Mouse (Mus musculus): ENCODE results near the gene Acy3. TPM values are rescaled to one million over a fixed set of nuclear protein-coding genes. Genes with fewer than 3 reads are reported as not detected.

Acy3 gene
- total RNA-seq, 2 experiments from 2014 or later = 1.7 to 2.6 TPM

- DNase-seq = no peak
- Histone ChIP-seq H3K4me3 (peak overlapping the region; percentile 78), H3K27ac (peak overlapping the region; percentile 94)
- intact Hi-C loops (cut with DNase I) = no loop called here
- no peak for TF ChIP-seq CTCF (IDR thresholded peaks at IDR 0.05)
These were observed 12.9 kb downstream of the Acy3 start for GRCm38 (mm10) chr19:3999121-3999730.

- peak; percentile 96 for DNase-seq
- intact Hi-C loops (cut with DNase I) = loop anchor here (1.0 kb wide), 1 partner anchor 12 kb away; the partner anchor contains the start of gene Ndufv1
- H3K4me3 ChIP-seq = peak within 1 kb of the TSS; percentile 78
- H3K27ac ChIP-seq = peak within 1 kb of the TSS; percentile 94
- TF ChIP-seq CTCF (IDR thresholded peaks at IDR 0.05) = peak; percentile 81
These were observed 13.9 kb downstream of the Acy3 start, which contains the start of the genes Nudt8 and Gm49405 for GRCm38 (mm10) chr19:4000119-4000900. Nudt8 (plus strand) TSS chr19:4000580. Gm49405 (plus strand) TSS chr19:4000626.

- intact Hi-C loops (cut with DNase I) = loop anchor here (1.0 kb wide), 1 partner anchor 11 kb away; the partner anchor contains the start of gene Ndufv1
These were observed 14.7 kb downstream of the Acy3 start for GRCm38 (mm10) chr19:4000949-4001525.

GRCm38 (mm10) chr19:4001752-4002151 lies 15.4 kb downstream of the Acy3 start:
- no peak for DNase-seq
- intact Hi-C loops (cut with DNase I) = no loop called here
- no peak for TF ChIP-seq CTCF (IDR thresholded peaks at IDR 0.05)
- H3K27ac ChIP-seq = no peak overlapping the region
- H3K4me3 ChIP-seq = no peak overlapping the region

More at GRCm38 (mm10) chr19:4000949-4001525, 14.7 kb downstream of the Acy3 start:
- TF ChIP-seq CTCF (IDR thresholded peaks at IDR 0.05) = no peak
- no peak for DNase-seq
- H3K4me3 ChIP-seq = peak overlapping the region; percentile 78
- peak overlapping the region; percentile 94 for H3K27ac ChIP-seq

GRCm38 (mm10) chr19:4003112-4003511 lies 16.7 kb downstream of the Acy3 start, which contains the start of gene Doc2g:
Doc2g (plus strand) TSS chr19:4003313.
- TF ChIP-seq CTCF (IDR thresholded peaks at IDR 0.05) = no peak
- Histone ChIP-seq H3K27ac (no peak within 1 kb of the TSS), H3K4me3 (no peak within 1 kb of the TSS)
- no peak for DNase-seq
- intact Hi-C loops (cut with DNase I) = no loop called here

- Histone ChIP-seq H3K27ac (no peak overlapping the region), H3K4me3 (no peak overlapping the region)
- intact Hi-C loops (cut with DNase I) = no loop called here
- no peak for DNase-seq
- no peak for TF ChIP-seq CTCF (IDR thresholded peaks at IDR 0.05)
These were observed 17.3 kb downstream of the Acy3 start for GRCm38 (mm10) chr19:4003641-4004040.

GRCm38 (mm10) chr19:4004331-4004730 lies 18.0 kb downstream of the Acy3 start:
- no peak overlapping the region for H3K4me3 ChIP-seq

GRCm38 (mm10) chr19:4005091-4005490 lies 18.7 kb downstream of the Acy3 start:
- H3K4me3 ChIP-seq = no peak overlapping the region
- intact Hi-C loops (cut with DNase I) = no loop called here
- TF ChIP-seq CTCF (IDR thresholded peaks at IDR 0.05) = no peak
- no peak overlapping the region for H3K27ac ChIP-seq
- DNase-seq = no peak

More at GRCm38 (mm10) chr19:4004331-4004730, 18.0 kb downstream of the Acy3 start:
- H3K27ac ChIP-seq = no peak overlapping the region
- intact Hi-C loops (cut with DNase I) = no loop called here
- TF ChIP-seq CTCF (IDR thresholded peaks at IDR 0.05) = no peak
- peak; percentile 20 for DNase-seq

- no peak for DNase-seq
- Histone ChIP-seq H3K4me3 (no peak overlapping the region), H3K27ac (no peak overlapping the region)
- intact Hi-C loops (cut with DNase I) = no loop called here
- TF ChIP-seq CTCF (IDR thresholded peaks at IDR 0.05) = no peak
These were observed 19.6 kb downstream of the Acy3 start for GRCm38 (mm10) chr19:4005971-4006370.

GRCm38 (mm10) chr19:4011086-4011485 lies 24.7 kb downstream of the Acy3 start:
- TF ChIP-seq CTCF (IDR thresholded peaks at IDR 0.05) = no peak
- intact Hi-C loops (cut with DNase I) = no loop called here
- Histone ChIP-seq H3K27ac (0 out of 2 replicates have a peak overlapping the region, but pooled peaks have one; percentile 13), H3K4me3 (peak overlapping the region; percentile 99)
- DNase-seq = no peak

GRCm38 (mm10) chr19:4012432-4013022 lies 26.2 kb downstream of the Acy3 start, which contains the start of gene Ndufv1:
Ndufv1 (minus strand) TSS chr19:4012806.
- intact Hi-C loops (cut with DNase I) = loop anchor here (1.0 to 2.0 kb wide), 2 partner anchors 12 to 66 kb away; partner anchors contain the start of genes Gm49405 and Nudt8
- TF ChIP-seq CTCF (IDR thresholded peaks at IDR 0.05) = peak; percentile 86
- peak within 1 kb of the TSS; percentile 99 for H3K27ac ChIP-seq
- DNase-seq = peak; percentile 97
- H3K4me3 ChIP-seq = peak within 1 kb of the TSS; percentile 99

GRCm38 (mm10) chr19:4013066-4013465 lies 26.7 kb downstream of the Acy3 start:
- intact Hi-C loops (cut with DNase I) = loop anchor here (2.0 kb wide), 1 partner anchor 66 kb away; no protein-coding TSS in a partner anchor
- no peak for TF ChIP-seq CTCF (IDR thresholded peaks at IDR 0.05)
- peak overlapping the region; percentile 81 for H3K27ac ChIP-seq
- DNase-seq = no peak
- peak overlapping the region; percentile 99 for H3K4me3 ChIP-seq

All from gastrocnemius, adult 2 months (tissue).